Mouse (Mus musculus): Measurements from ENCODE around the gene St3gal3. TPM values are rescaled to one million over a fixed set of nuclear protein-coding genes. Genes with fewer than 3 reads are reported as not detected.

St3gal3 gene
- polyA plus RNA-seq, 1 experiment from 2014 or later: 7.6 TPM

GRCm38 (mm10) chr4:117964346-117965025 lies 170.2 kb downstream of the St3gal3 start:
- Histone ChIP-seq H3K4me2 (ENCODE audit: low read depth, low read length, severe bottlenecking) (no peak overlapping the region), H3K27me3 (ENCODE audit: control insufficient read depth, insufficient read depth, low read length) (no peaks in the 10 kb centered on the region), H3K36me3 (ENCODE audit: control insufficient read depth, insufficient read depth, low read length) (no peaks in the 10 kb centered on the region; the same call in 1 of the 2 replicates), H3K9me3 (ENCODE audit: control insufficient read depth, low read length) (no peaks in the 10 kb centered on the region), H3K4me3 (ENCODE audit: low read depth, low read length) (no peak overlapping the region), H3K9ac (ENCODE audit: low read length) (no peak overlapping the region), H3K27ac (ENCODE audit: low read depth, low read length) (no peak overlapping the region), H3K4me1 (replicated peaks; ENCODE audit: control insufficient read depth, insufficient read depth, low read length) (no peaks in the 10 kb centered on the region)
- DNase-seq (ENCODE audit: low spot score) (no peak), ATAC-seq (replicated peaks; ENCODE audit: low FRiP score) (no peak)
- WGBS: 86% methylated on average over 14 of the region's 14 CpGs

- H3K9ac ChIP-seq (ENCODE audit: low read length): no peak overlapping the region
- H3K27me3 ChIP-seq (ENCODE audit: control insufficient read depth, insufficient read depth, low read length): no peaks in the 10 kb centered on the region
- no peaks in the 10 kb centered on the region; the same call in 1 of the 2 replicates for H3K36me3 ChIP-seq (ENCODE audit: control insufficient read depth, insufficient read depth, low read length)
- no peak overlapping the region for H3K27ac ChIP-seq (ENCODE audit: low read depth, low read length)
- no peak overlapping the region for H3K4me3 ChIP-seq (ENCODE audit: low read depth, low read length)
- DNase-seq (ENCODE audit: low spot score) (no peak), ATAC-seq (replicated peaks; ENCODE audit: low FRiP score) (no peak)
- no peaks in the 10 kb centered on the region for H3K9me3 ChIP-seq (ENCODE audit: control insufficient read depth, low read length)
- WGBS: 77% methylated on average over 4 of the region's 4 CpGs
- H3K4me2 ChIP-seq (ENCODE audit: low read depth, low read length, severe bottlenecking): no peak overlapping the region
- no peaks in the 10 kb centered on the region for H3K4me1 ChIP-seq (replicated peaks; ENCODE audit: control insufficient read depth, insufficient read depth, low read length)
Measured at GRCm38 (mm10) chr4:117957492-117957891, 177.2 kb downstream of the St3gal3 start.

GRCm38 (mm10) chr4:117947493-117947892 lies 187.2 kb downstream of the St3gal3 start:
- no peaks in the 10 kb centered on the region for H3K27me3 ChIP-seq (ENCODE audit: control insufficient read depth, insufficient read depth, low read length)
- H3K9ac ChIP-seq (ENCODE audit: low read length): no peak overlapping the region
- peaks cover 2% of the 10 kb centered on the region; the same call in 1 of the 2 replicates for H3K36me3 ChIP-seq (ENCODE audit: control insufficient read depth, insufficient read depth, low read length)
- DNase-seq (ENCODE audit: low spot score) (no peak), ATAC-seq (replicated peaks; ENCODE audit: low FRiP score) (no peak)
- no peak overlapping the region for H3K4me3 ChIP-seq (ENCODE audit: low read depth, low read length)
- H3K9me3 ChIP-seq (ENCODE audit: control insufficient read depth, low read length): no peaks in the 10 kb centered on the region; the same call in 1 of the 2 replicates
- WGBS: 90% methylated on average over 7 of the region's 7 CpGs
- peaks cover 4% of the 10 kb centered on the region; the same call in 1 of the 2 replicates for H3K4me1 ChIP-seq (replicated peaks; ENCODE audit: control insufficient read depth, insufficient read depth, low read length)
- no peak overlapping the region for H3K4me2 ChIP-seq (ENCODE audit: low read depth, low read length, severe bottlenecking)
- no peak overlapping the region for H3K27ac ChIP-seq (ENCODE audit: low read depth, low read length)

GRCm38 (mm10) chr4:117946639-117947305 lies 187.9 kb downstream of the St3gal3 start:
- Histone ChIP-seq H3K4me3 (ENCODE audit: low read depth, low read length) (no peak overlapping the region), H3K27ac (ENCODE audit: low read depth, low read length) (no peak overlapping the region), H3K36me3 (ENCODE audit: control insufficient read depth, insufficient read depth, low read length) (no peaks in the 10 kb centered on the region), H3K4me2 (ENCODE audit: low read depth, low read length, severe bottlenecking) (no peak overlapping the region), H3K9me3 (ENCODE audit: control insufficient read depth, low read length) (no peaks in the 10 kb centered on the region), H3K4me1 (replicated peaks; ENCODE audit: control insufficient read depth, insufficient read depth, low read length) (peaks cover 4% of the 10 kb centered on the region; the same call in 1 of the 2 replicates), H3K27me3 (ENCODE audit: control insufficient read depth, insufficient read depth, low read length) (no peaks in the 10 kb centered on the region), H3K9ac (ENCODE audit: low read length) (no peak overlapping the region)
- ATAC-seq (replicated peaks; ENCODE audit: low FRiP score): no peak
- WGBS: 88% methylated on average over 11 of the region's 11 CpGs
- DNase-seq (ENCODE audit: low spot score): no peak

- H3K36me3 ChIP-seq (ENCODE audit: control insufficient read depth, insufficient read depth, low read length): no peaks in the 10 kb centered on the region
- no peak overlapping the region for H3K4me2 ChIP-seq (ENCODE audit: low read depth, low read length, severe bottlenecking)
- no peaks in the 10 kb centered on the region for H3K27me3 ChIP-seq (ENCODE audit: control insufficient read depth, insufficient read depth, low read length)
- 51% methylated on average over 5 of the region's 5 CpGs for WGBS
- H3K4me3 ChIP-seq (ENCODE audit: low read depth, low read length): no peak overlapping the region
- H3K9ac ChIP-seq (ENCODE audit: low read length): no peak overlapping the region
- no peak for DNase-seq (ENCODE audit: low spot score)
- H3K27ac ChIP-seq (ENCODE audit: low read depth, low read length): no peak overlapping the region
- peaks cover 4% of the 10 kb centered on the region; the same call in 1 of the 2 replicates for H3K4me1 ChIP-seq (replicated peaks; ENCODE audit: control insufficient read depth, insufficient read depth, low read length)
- no peaks in the 10 kb centered on the region for H3K9me3 ChIP-seq (ENCODE audit: control insufficient read depth, low read length)
- ATAC-seq (replicated peaks; ENCODE audit: low FRiP score): no peak
Measured at GRCm38 (mm10) chr4:117943317-117943716, 191.4 kb downstream of the St3gal3 start.

GRCm38 (mm10) chr4:117936964-117937363 lies 197.8 kb downstream of the St3gal3 start:
- Histone ChIP-seq H3K4me2 (ENCODE audit: low read depth, low read length, severe bottlenecking) (no peak overlapping the region), H3K9me3 (ENCODE audit: control insufficient read depth, low read length) (no peaks in the 10 kb centered on the region), H3K4me1 (replicated peaks; ENCODE audit: control insufficient read depth, insufficient read depth, low read length) (no peaks in the 10 kb centered on the region), H3K9ac (ENCODE audit: low read length) (no peak overlapping the region), H3K4me3 (ENCODE audit: low read depth, low read length) (no peak overlapping the region), H3K36me3 (ENCODE audit: control insufficient read depth, insufficient read depth, low read length) (no peaks in the 10 kb centered on the region), H3K27ac (ENCODE audit: low read depth, low read length) (no peak overlapping the region), H3K27me3 (ENCODE audit: control insufficient read depth, insufficient read depth, low read length) (no peaks in the 10 kb centered on the region)
- WGBS: 95% methylated on average over 5 of the region's 5 CpGs
- no peak for DNase-seq (ENCODE audit: low spot score)
- ATAC-seq (replicated peaks; ENCODE audit: low FRiP score): no peak

- DNase-seq (ENCODE audit: low spot score): no peak
- WGBS: 90% methylated on average over 4 of the region's 4 CpGs
Measured at GRCm38 (mm10) chr4:117934081-117934480, 200.6 kb downstream of the St3gal3 start.

GRCm38 (mm10) chr4:117933248-117933647 lies 201.5 kb downstream of the St3gal3 start:
- Histone ChIP-seq H3K9me3 (ENCODE audit: control insufficient read depth, low read length) (no peaks in the 10 kb centered on the region), H3K36me3 (ENCODE audit: control insufficient read depth, insufficient read depth, low read length) (no peaks in the 10 kb centered on the region), H3K27me3 (ENCODE audit: control insufficient read depth, insufficient read depth, low read length) (peaks cover 20% of the 10 kb centered on the region), H3K4me2 (ENCODE audit: low read depth, low read length, severe bottlenecking) (no peak overlapping the region), H3K9ac (ENCODE audit: low read length) (no peak overlapping the region), H3K4me1 (replicated peaks; ENCODE audit: control insufficient read depth, insufficient read depth, low read length) (no peaks in the 10 kb centered on the region; the same call in 1 of the 2 replicates), H3K27ac (ENCODE audit: low read depth, low read length) (no peak overlapping the region), H3K4me3 (ENCODE audit: low read depth, low read length) (no peak overlapping the region)
- WGBS: 85% methylated on average over 5 of the region's 5 CpGs
- DNase-seq (ENCODE audit: low spot score) (no peak), ATAC-seq (replicated peaks; ENCODE audit: low FRiP score) (no peak)

More at GRCm38 (mm10) chr4:117934081-117934480, 200.6 kb downstream of the St3gal3 start:
- no peaks in the 10 kb centered on the region for H3K9me3 ChIP-seq (ENCODE audit: control insufficient read depth, low read length)
- no peak overlapping the region for H3K27ac ChIP-seq (ENCODE audit: low read depth, low read length)
- no peak overlapping the region for H3K9ac ChIP-seq (ENCODE audit: low read length)
- H3K4me1 ChIP-seq (replicated peaks; ENCODE audit: control insufficient read depth, insufficient read depth, low read length): no peaks in the 10 kb centered on the region; the same call in 1 of the 2 replicates
- ATAC-seq (replicated peaks; ENCODE audit: low FRiP score): no peak
- no peaks in the 10 kb centered on the region for H3K36me3 ChIP-seq (ENCODE audit: control insufficient read depth, insufficient read depth, low read length)
- H3K4me3 ChIP-seq (ENCODE audit: low read depth, low read length): no peak overlapping the region
- peaks cover 11% of the 10 kb centered on the region for H3K27me3 ChIP-seq (ENCODE audit: control insufficient read depth, insufficient read depth, low read length)
- no peak overlapping the region for H3K4me2 ChIP-seq (ENCODE audit: low read depth, low read length, severe bottlenecking)
